Mouse (Mus musculus) midbrain, embryonic 16.5 days (tissue): ENCODE data around the gene Lmtk2. TPM values are rescaled to one million over a fixed set of nuclear protein-coding genes. Genes with fewer than 3 reads are reported as not detected.

Source experiments
- ATAC-seq: fragments of 200-750 bp; cut with Nextera tagmentation; 2 replicates; pipeline ENCODE4 v1.8.0; 2017; ENCODE audit warnings: moderate TSS enrichment
- H3K27ac ChIP-seq: fragments of 300-500 bp; sonication (generic); 2 replicates; pipeline ENCODE4 v1.5.1; 2014; ENCODE audit warnings: mild to moderate bottlenecking, low read length, mixed read lengths
- H3K27me3 ChIP-seq: fragments of 300-500 bp; sonication (generic); 2 replicates; pipeline ENCODE4 v1.6.1; 2014; ENCODE audit warnings: low read depth, low read length, mixed read lengths; ENCODE audit not compliant: control insufficient read depth, insufficient read depth
- H3K36me3 ChIP-seq: fragments of 300-500 bp; sonication (generic); 2 replicates; pipeline ENCODE4 v1.6.1; 2014; ENCODE audit warnings: mild to moderate bottlenecking, low read length, moderate library complexity, mixed read lengths; ENCODE audit not compliant: control insufficient read depth, insufficient read depth
- H3K4me1 ChIP-seq: fragments of 300-500 bp; sonication (generic); 2 replicates; pipeline ENCODE4 v1.6.1; 2014; ENCODE audit warnings: mild to moderate bottlenecking, low read length, mixed read lengths; ENCODE audit not compliant: control insufficient read depth, insufficient read depth
- H3K4me2 ChIP-seq: fragments of 300-500 bp; sonication (generic); 2 replicates; pipeline ENCODE4 v1.6.1; 2014; ENCODE audit warnings: mild to moderate bottlenecking, low read length, mixed read lengths
- H3K4me3 ChIP-seq: fragments of 300-500 bp; sonication (generic); 2 replicates; pipeline ENCODE4 v1.5.1; 2014; ENCODE audit warnings: low read depth, mild to moderate bottlenecking, low read length, moderate library complexity, mixed read lengths
- H3K9ac ChIP-seq: fragments of 300-500 bp; sonication (generic); 2 replicates; pipeline ENCODE4 v1.6.1; 2014; ENCODE audit warnings: low read depth, low read length, mixed read lengths
- H3K9me3 ChIP-seq: fragments of 300-500 bp; sonication (generic); replicated peaks from 2 replicates; pipeline ENCODE4 v1.6.1; 2014; ENCODE audit warnings: mild to moderate bottlenecking, low read length, mixed read lengths; ENCODE audit not compliant: control insufficient read depth, poor library complexity, severe bottlenecking
- WGBS: fragments of 180-500 bp; shearing (Covaris S2); extraction: QIAGEN DNeasy Blood & Tissue Kit; methylation state at CpG from one replicate; pipeline ENCODE4 v1.1.7; 2014; 5-methylcytosine and 5-hydroxymethylcytosine counted together
- polyA plus RNA-seq: library from polyadenylated mRNA; unstranded; fragments of >200 nt; fragmentation: Nextera tagmentation; extraction: Ambion mirVana; gene quantifications from 2 replicates; pipeline ENCODE4 v1.2.1, GENCODE M21; 2015

Gene Lmtk2
- polyA plus RNA-seq, 1 experiment from 2014 or later = 9.0 TPM

DNA sequence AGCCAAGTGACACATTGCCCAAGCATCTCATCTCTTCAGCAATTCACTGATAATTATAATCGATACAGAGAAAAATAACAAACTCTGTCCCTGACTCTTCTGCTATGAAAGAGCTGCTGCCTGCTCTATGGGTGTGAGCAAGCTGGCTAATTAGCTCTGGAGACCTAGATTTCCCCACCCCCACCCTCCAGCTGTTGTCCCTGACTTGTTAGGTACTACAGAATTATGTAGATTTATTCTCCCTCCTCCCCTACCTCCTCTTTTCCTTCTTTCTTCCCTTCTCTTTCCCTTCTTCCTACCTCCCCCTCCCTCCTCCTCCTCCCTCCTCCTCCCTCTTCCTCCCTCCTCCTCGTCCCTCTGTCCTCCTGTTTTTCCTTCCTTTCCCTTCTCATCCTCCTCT lies 19.4 kb upstream of the Lmtk2 start:
- H3K4me1 ChIP-seq = no peaks in the 10 kb centered on the region
- no peaks in the 10 kb centered on the region for H3K36me3 ChIP-seq
- no peaks in the 10 kb centered on the region for H3K27me3 ChIP-seq
- H3K4me3 ChIP-seq = no peak overlapping the region
- H3K27ac ChIP-seq = no peak overlapping the region
- no peak for ATAC-seq
- WGBS = 53% methylated on average over 2 of the region's 2 CpGs
- H3K9ac ChIP-seq = no peak overlapping the region
- no peak overlapping the region for H3K4me2 ChIP-seq
- H3K9me3 ChIP-seq = no peaks in the 10 kb centered on the region

DNA sequence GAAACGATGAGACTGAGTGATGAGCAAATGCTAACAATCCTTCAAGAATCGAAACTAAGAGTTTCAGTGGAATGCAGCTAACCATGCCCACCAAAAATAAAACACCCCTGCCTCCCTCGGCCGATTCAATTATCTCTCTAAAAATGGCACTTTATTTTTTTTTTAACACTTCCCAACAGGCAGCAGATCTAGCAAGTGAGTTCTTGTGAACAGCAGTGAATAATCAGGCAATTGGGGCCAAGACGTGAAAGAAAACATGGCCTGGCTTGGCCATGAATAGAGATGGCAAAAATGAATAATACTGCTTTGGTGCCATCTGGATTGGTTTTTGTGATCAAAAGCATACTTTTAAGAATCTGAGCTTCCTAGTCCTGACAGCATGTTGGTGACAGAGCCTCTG lies 18.2 kb upstream of the Lmtk2 start:
- Histone ChIP-seq H3K4me1 (no peaks in the 10 kb centered on the region), H3K36me3 (no peaks in the 10 kb centered on the region), H3K27ac (no peak overlapping the region), H3K4me3 (no peak overlapping the region), H3K27me3 (no peaks in the 10 kb centered on the region), H3K9ac (no peak overlapping the region), H3K4me2 (no peak overlapping the region), H3K9me3 (no peaks in the 10 kb centered on the region)
- no peak for ATAC-seq
- WGBS = 84% methylated on average over 5 of the region's 5 CpGs

DNA sequence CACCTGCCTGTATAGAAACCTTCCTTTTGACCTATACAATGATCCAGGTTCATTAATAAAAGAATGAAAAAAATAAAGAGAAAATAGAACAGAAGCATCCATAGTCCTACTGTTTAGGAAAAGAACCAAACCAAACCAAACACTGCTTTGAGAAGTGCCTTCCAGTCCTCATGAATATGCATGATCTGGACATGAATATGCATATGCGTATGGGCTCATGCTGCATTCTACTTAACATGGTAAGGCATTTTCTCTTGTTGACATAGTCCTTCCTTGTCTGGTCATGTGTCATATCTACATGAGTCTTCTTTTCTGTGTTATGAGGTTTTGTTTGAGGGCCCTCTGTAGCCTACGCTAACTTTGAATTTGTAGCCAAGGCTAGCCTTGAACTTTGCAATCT lies 16.7 kb upstream of the Lmtk2 start:
- ATAC-seq = no peak
- 88% methylated on average over 2 of the region's 2 CpGs for WGBS
- H3K4me2 ChIP-seq = no peak overlapping the region
- no peak overlapping the region for H3K27ac ChIP-seq
- H3K9me3 ChIP-seq = no peaks in the 10 kb centered on the region
- H3K27me3 ChIP-seq = no peaks in the 10 kb centered on the region
- H3K4me1 ChIP-seq = no peaks in the 10 kb centered on the region
- no peak overlapping the region for H3K9ac ChIP-seq
- H3K4me3 ChIP-seq = no peak overlapping the region
- H3K36me3 ChIP-seq = no peaks in the 10 kb centered on the region

DNA sequence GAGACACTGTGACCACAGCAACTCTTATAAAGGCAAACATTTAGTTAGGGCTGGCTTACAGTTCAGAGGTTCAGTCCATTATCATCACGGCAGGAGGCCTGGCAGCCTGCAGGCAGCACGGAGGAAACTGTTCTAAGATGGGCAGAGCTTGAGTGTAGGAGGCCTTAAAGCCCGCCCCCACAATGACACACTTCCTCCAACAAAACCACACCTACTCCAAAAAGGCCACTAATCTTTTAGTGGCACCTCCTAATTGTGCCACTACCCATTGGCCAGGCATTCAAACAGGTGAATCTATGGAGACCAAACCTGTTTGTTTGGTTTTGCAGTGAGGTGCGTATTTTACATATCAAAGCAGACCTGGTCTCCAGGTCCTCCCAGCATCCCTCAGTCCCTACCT lies 16.0 kb upstream of the Lmtk2 start:
- no peak for ATAC-seq

DNA sequence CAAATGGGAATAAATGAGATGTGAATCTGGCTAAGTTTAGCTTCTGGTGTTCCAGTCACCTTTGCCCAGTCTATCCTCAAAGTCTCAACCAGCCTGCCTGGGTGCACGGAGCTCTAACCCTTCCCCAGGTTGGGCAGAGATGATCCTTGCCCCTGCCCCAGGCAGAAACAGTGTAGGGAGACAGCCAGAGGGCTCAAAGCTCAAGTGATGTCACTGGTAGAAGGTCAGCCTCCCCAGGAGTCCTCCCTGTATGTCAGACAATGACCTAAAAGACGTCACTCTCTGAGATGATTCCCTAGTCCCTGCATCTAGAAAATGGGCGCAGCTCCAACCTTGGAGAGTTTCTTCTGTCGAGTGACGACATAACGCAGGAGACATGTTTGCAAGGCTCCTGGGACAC lies 14.5 kb upstream of the Lmtk2 start:
- Histone ChIP-seq H3K27ac (no peak overlapping the region), H3K9me3 (no peaks in the 10 kb centered on the region), H3K4me3 (no peak overlapping the region), H3K9ac (no peak overlapping the region), H3K27me3 (no peaks in the 10 kb centered on the region), H3K4me2 (no peak overlapping the region), H3K4me1 (no peaks in the 10 kb centered on the region), H3K36me3 (no peaks in the 10 kb centered on the region)
- WGBS = 86% methylated on average over 6 of the region's 6 CpGs
- ATAC-seq = no peak

More for the DNA sequence above, 16.0 kb upstream of the Lmtk2 start:
- Histone ChIP-seq H3K9ac (no peak overlapping the region), H3K36me3 (no peaks in the 10 kb centered on the region), H3K4me1 (no peaks in the 10 kb centered on the region), H3K4me3 (no peak overlapping the region), H3K9me3 (no peaks in the 10 kb centered on the region), H3K4me2 (no peak overlapping the region), H3K27ac (no peak overlapping the region), H3K27me3 (no peaks in the 10 kb centered on the region)
- WGBS = 61% methylated on average over 4 of the region's 4 CpGs

DNA sequence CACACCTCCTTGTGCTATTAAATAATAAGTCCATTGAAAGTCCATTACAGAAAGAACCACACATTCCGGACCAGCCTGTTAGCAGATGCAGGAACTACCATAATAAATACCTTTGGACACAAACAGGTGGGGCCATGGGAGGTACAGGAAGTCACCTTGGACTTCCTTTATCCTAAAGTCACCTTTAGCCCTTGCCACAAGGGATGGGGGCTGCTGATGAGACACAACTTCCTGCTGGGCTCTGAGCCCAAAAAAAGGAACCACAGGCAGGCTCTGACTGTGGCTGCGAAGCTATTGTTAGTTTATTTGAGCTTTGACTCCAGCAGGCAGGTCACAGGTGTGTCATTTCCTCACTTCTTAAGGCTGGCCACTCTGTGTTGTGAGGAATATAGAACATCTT lies 13.7 kb upstream of the Lmtk2 start:
- Histone ChIP-seq H3K9ac (no peak overlapping the region), H3K4me2 (no peak overlapping the region), H3K4me1 (no peaks in the 10 kb centered on the region), H3K9me3 (no peaks in the 10 kb centered on the region), H3K27ac (no peak overlapping the region), H3K36me3 (no peaks in the 10 kb centered on the region), H3K27me3 (no peaks in the 10 kb centered on the region), H3K4me3 (no peak overlapping the region)
- 63% methylated on average over 2 of the region's 2 CpGs for WGBS
- ATAC-seq = no peak

DNA sequence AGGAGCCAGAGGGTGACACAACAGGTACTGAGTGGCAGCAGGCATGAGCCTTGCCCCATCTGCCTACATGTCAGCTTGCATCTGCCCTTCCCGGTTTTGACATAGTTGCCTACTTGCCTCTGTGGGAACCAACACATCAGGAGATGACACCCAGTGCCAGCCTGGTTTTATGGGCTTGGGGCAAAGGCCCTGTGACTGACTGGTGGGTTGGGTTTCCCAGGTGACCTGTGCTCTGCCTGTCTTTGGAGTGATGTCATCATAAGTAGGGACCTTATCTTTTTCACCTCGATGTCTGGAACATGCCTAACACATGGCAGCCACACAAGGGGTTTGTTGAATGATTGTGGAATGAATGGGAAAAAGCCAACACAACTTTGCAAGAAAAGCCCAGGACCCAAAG lies 11.9 kb upstream of the Lmtk2 start:
- Histone ChIP-seq H3K4me2 (no peak overlapping the region), H3K9me3 (no peaks in the 10 kb centered on the region), H3K4me1 (no peaks in the 10 kb centered on the region), H3K9ac (no peak overlapping the region), H3K27me3 (no peaks in the 10 kb centered on the region), H3K27ac (no peak overlapping the region), H3K4me3 (no peak overlapping the region), H3K36me3 (no peaks in the 10 kb centered on the region)
- WGBS = 84% methylated on average over 2 of the region's 2 CpGs
- no peak for ATAC-seq

DNA sequence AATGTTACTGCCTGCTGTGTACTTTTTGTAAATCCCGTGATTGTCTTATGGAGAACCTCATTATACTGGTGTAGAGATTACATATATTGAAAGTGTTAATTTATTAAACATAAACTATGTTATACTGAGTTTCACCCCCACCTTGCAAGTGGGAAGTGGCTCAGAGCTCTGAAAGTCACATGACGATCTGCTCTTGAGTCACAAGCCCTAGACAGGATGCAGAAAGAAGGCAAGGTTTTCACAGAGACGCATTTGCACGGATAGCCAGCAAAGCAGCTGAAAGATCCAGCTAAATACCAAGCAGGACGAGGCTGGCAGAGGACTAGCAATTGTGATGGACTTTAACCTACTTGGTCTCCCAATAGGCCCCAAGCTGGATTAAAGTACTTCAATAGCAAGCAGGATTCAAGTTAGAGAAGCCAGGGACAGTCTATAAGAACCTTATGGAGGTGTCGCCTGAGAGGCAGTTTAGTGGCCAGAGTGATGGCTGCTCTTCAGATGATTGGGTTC lies 4.7 kb upstream of the Lmtk2 start:
- Histone ChIP-seq H3K27me3 (no peaks in the 10 kb centered on the region), H3K4me3 (no peak overlapping the region), H3K27ac (no peak overlapping the region), H3K9me3 (no peaks in the 10 kb centered on the region), H3K4me1 (no peaks in the 10 kb centered on the region), H3K4me2 (no peak overlapping the region), H3K9ac (no peak overlapping the region), H3K36me3 (no peaks in the 10 kb centered on the region)
- no peak for ATAC-seq
- WGBS = 78% methylated on average over 6 of the region's 6 CpGs

DNA sequence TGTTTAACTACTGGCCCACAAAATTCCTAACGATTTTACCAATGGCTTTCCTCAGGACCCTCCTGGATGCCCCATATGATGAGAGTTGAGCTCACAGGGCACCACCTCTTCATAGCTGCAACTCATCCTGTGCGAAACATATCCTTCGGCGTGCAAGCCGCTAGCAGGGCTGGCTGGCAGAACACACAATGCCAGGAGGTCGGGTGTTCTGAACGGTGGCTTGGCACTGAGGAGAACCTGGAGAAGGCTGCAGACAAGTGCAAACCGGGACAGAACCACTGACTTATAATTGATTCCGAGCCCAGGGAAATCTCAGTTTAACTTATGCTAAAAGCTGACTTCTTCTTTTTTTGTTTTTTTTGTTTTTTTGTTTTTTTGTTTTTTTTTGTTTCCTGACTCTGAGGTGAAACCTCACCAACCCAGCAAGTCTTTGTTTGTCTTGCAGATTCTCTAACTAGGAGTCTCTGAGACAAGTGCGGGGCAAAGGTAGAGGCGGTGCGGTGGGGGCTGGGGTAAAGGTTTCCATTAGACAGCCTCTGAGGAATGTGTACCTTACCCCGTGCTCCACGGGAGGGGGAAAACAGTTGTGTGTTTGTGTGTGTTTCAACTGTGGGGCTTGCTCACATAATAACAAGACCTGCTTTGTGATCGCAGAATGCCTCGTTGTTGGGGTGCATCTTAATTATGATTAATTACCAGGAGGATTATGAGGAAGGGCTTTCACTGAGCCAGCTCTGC lies 2.2 kb upstream of the Lmtk2 start:
- Histone ChIP-seq H3K27me3 (no peaks in the 10 kb centered on the region), H3K9ac (no peak overlapping the region), H3K4me1 (peaks cover 9% of the 10 kb centered on the region), H3K36me3 (no peaks in the 10 kb centered on the region), H3K4me3 (no peak overlapping the region), H3K27ac (no peak overlapping the region), H3K9me3 (no peaks in the 10 kb centered on the region), H3K4me2 (no peak overlapping the region)
- no peak for ATAC-seq
- 66% methylated on average over 16 of the region's 16 CpGs for WGBS
